Mouse (Mus musculus): ENCODE data around the gene Gm42878.
"Not testable (repeated sequence)": the region's sequence is repeated elsewhere in the genome, so short reads cannot be mapped to it uniquely, and the experiment has no call there.

Gm42878 gene

GRCm38 (mm10) chr5:121564468-121564895 lies 19.2 kb upstream of the Gm42878 start:
- peak; percentile 88 for DNase-seq (ENCODE audit: low spot score)

GRCm38 (mm10) chr5:121562436-121562835 lies 17.2 kb upstream of the Gm42878 start:
- no peak for DNase-seq (ENCODE audit: low spot score)

- DNase-seq (ENCODE audit: low spot score): no peak
Measured at GRCm38 (mm10) chr5:121549196-121549595, 3.9 kb upstream of the Gm42878 start.

GRCm38 (mm10) chr5:121547084-121547483 lies 1.8 kb upstream of the Gm42878 start:
- DNase-seq (ENCODE audit: low spot score): no peak

GRCm38 (mm10) chr5:121546530-121546895 lies 1.2 kb upstream of the Gm42878 start:
- peak; percentile 52 for DNase-seq (ENCODE audit: low spot score)

GRCm38 (mm10) chr5:121545793-121546529 lies 679 bp upstream of the Gm42878 start, which contains the start of gene Mapkapk5:
Gene Mapkapk5 (minus strand): TSS chr5:121545905.
- peak; percentile 97 for DNase-seq (ENCODE audit: low spot score)

GRCm38 (mm10) chr5:121543370-121543769 lies 1.9 kb downstream of the Gm42878 start:
- no peak for DNase-seq (ENCODE audit: low spot score)

- no peak for DNase-seq (ENCODE audit: low spot score)
Measured at GRCm38 (mm10) chr5:121541235-121541634, 4.0 kb downstream of the Gm42878 start.

GRCm38 (mm10) chr5:121540066-121540465 lies 5.2 kb downstream of the Gm42878 start:
- DNase-seq (ENCODE audit: low spot score): no peak

GRCm38 (mm10) chr5:121537588-121537987 lies 7.7 kb downstream of the Gm42878 start:
- DNase-seq (ENCODE audit: low spot score): no peak

GRCm38 (mm10) chr5:121536921-121537555 lies 8.2 kb downstream of the Gm42878 start:
- DNase-seq (ENCODE audit: low spot score): no peak

GRCm38 (mm10) chr5:121535116-121535515 lies 10.2 kb downstream of the Gm42878 start:
- no peak for DNase-seq (ENCODE audit: low spot score)

GRCm38 (mm10) chr5:121534521-121534920 lies 10.8 kb downstream of the Gm42878 start:
- no peak for DNase-seq (ENCODE audit: low spot score)

GRCm38 (mm10) chr5:121526961-121527360 lies 18.3 kb downstream of the Gm42878 start:
- no peak for DNase-seq (ENCODE audit: low spot score)

- no peak for DNase-seq (ENCODE audit: low spot score)
Measured at GRCm38 (mm10) chr5:121526526-121526925, 18.8 kb downstream of the Gm42878 start.

- no peak for DNase-seq (ENCODE audit: low spot score)
Measured at GRCm38 (mm10) chr5:121525774-121526450, 19.4 kb downstream of the Gm42878 start.

- DNase-seq (ENCODE audit: low spot score): not testable (repeated sequence)
Measured at GRCm38 (mm10) chr5:121519758-121520157, 25.5 kb downstream of the Gm42878 start.

- no peak for DNase-seq (ENCODE audit: low spot score)
Measured at GRCm38 (mm10) chr5:121518983-121519382, 26.3 kb downstream of the Gm42878 start.

- no peak for DNase-seq (ENCODE audit: low spot score)
Measured at GRCm38 (mm10) chr5:121510009-121510408, 35.3 kb downstream of the Gm42878 start.

GRCm38 (mm10) chr5:121506846-121507245 lies 38.4 kb downstream of the Gm42878 start:
- DNase-seq (ENCODE audit: low spot score): no peak

GRCm38 (mm10) chr5:121503231-121503630 lies 42.1 kb downstream of the Gm42878 start, which contains the start of gene Adam1b:
Gene Adam1b (minus strand): TSS chr5:121503435.
- no peak for DNase-seq (ENCODE audit: low spot score)

GRCm38 (mm10) chr5:121501424-121501996 lies 43.8 kb downstream of the Gm42878 start:
- not testable (repeated sequence) for DNase-seq (ENCODE audit: low spot score)
